In the genomic region with DNA sequence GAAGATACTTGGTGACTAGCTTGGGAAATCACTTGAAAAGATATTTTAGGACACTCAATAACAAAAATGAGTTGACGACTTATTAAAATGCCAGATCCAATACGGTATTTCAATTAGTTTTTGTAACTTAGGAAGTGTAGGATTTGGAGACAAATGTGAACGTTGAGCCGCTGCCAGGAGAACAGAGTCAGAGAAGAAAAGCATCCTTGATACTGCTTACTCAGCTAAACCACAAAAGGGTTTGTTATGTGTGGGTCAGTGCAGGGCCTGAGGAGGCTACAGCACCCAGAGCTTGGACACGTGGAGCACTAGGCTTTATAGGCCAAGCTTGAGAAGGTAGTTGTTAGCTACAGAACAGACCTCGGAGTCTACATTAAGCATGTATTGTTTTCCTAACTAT, we compare ENCODE assay signal across 24 mouse cellular contexts. TPM values are rescaled to one million over a fixed set of nuclear protein-coding genes. Genes with fewer than 3 reads are reported as not detected.
A peak's percentile ranks its signal among the peaks of the same experiment; 100 is the strongest.
DNase-seq lines count a peak whose midpoint lies in the region; ATAC-seq and TF ChIP-seq lines count a peak whose summit lies in the region.
"Had no signal": no experiment of that assay in that cellular context is flagged by ENCODE, and none has a peak within 500 bp of the region (broad histone marks: within the 10 kb centered on the region; RNA-seq: fewer than 3 reads in every experiment).

No protein-coding gene starts in this region.

- H3K79me2 ChIP-seq in myocyte (ENCODE audit: control insufficient read depth, insufficient read depth): peaks cover 95% of the 10 kb centered on the region

- H3ac ChIP-seq in myocyte (ENCODE audit: control insufficient read depth, insufficient read length): no peak overlapping the region

- H3K9ac ChIP-seq in hindbrain, postnatal 0 days (replicated peaks; ENCODE audit: low read length): no peak overlapping the region
- no peak overlapping the region for H3K9ac ChIP-seq in hindbrain, embryonic 13.5 days
- H3K9ac ChIP-seq: embryonic facial prominence, embryonic 13.5 days; heart, embryonic 13.5 days; hindbrain, embryonic 15.5 days; intestine, embryonic 15.5 days; limb, embryonic 12.5 days; midbrain, embryonic 12.5 days had no signal

- no peak for DNase-seq in frontal cortex, adult 2 months (ENCODE audit: extremely low spot score in 1 of 2, low spot score in 1 of 2)
- DNase-seq in layer of hippocampus, postnatal 14 days (ENCODE audit: low spot score in 2 of 2): peak; percentile 41 to 61
- DNase-seq in layer of hippocampus, adult 11-12 months (ENCODE audit: low spot score): no peak
- DNase-seq in Muller cell, postnatal 12 days (ENCODE audit: inconsistent ontology term): peak; percentile 82
- no peak for DNase-seq in hindbrain, postnatal 0 days (ENCODE audit: low spot score)
- DNase-seq: cerebellum, postnatal 14 days; gastrocnemius, postnatal 25 days; heart, adult 2 months; kidney, adult 9 months; lung, postnatal 10 days; right cerebral cortex, postnatal 14 days; spleen, adult 18-20 months; thymus, postnatal 14 days had no signal

- H3K36me3 ChIP-seq in myocyte (ENCODE audit: control insufficient read depth, insufficient read depth): no peaks in the 10 kb centered on the region
- no peaks in the 10 kb centered on the region for H3K36me3 ChIP-seq in hindbrain, postnatal 0 days (ENCODE audit: insufficient read depth, low read length)
- H3K36me3 ChIP-seq in hindbrain, embryonic 13.5 days: no peaks in the 10 kb centered on the region; the same call in 1 of the 2 replicates
- H3K36me3 ChIP-seq: hindbrain, embryonic 15.5 days; intestine, embryonic 15.5 days; limb, embryonic 12.5 days; midbrain, embryonic 12.5 days had no signal

- peak overlapping the region; percentile 15 for H3K4me2 ChIP-seq in myocyte (ENCODE audit: low read depth)
- H3K4me2 ChIP-seq in hindbrain, postnatal 0 days (ENCODE audit: low read depth, low read length): no peak overlapping the region
- H3K4me2 ChIP-seq in hindbrain, embryonic 13.5 days: no peak overlapping the region
- H3K4me2 ChIP-seq: embryonic facial prominence, embryonic 13.5 days; heart, embryonic 13.5 days; hindbrain, embryonic 15.5 days; intestine, embryonic 15.5 days; limb, embryonic 12.5 days; liver, embryonic 11.5 days; midbrain, embryonic 12.5 days had no signal

- H3K9me3 ChIP-seq in hindbrain, postnatal 0 days (ENCODE audit: low read length): no peaks in the 10 kb centered on the region
- H3K9me3 ChIP-seq in hindbrain, embryonic 13.5 days: no peaks in the 10 kb centered on the region
- H3K9me3 ChIP-seq: embryonic facial prominence, embryonic 13.5 days; heart, embryonic 13.5 days; hindbrain, embryonic 15.5 days; intestine, embryonic 15.5 days; limb, embryonic 12.5 days; midbrain, embryonic 12.5 days had no signal

- H3K27me3 ChIP-seq in myocyte (ENCODE audit: control insufficient read depth, insufficient read depth, insufficient read length): no peaks in the 10 kb centered on the region
- H3K27me3 ChIP-seq in hindbrain, postnatal 0 days (ENCODE audit: insufficient read depth, low read length): no peaks in the 10 kb centered on the region
- no peaks in the 10 kb centered on the region for H3K27me3 ChIP-seq in hindbrain, embryonic 13.5 days
- H3K27me3 ChIP-seq: embryonic facial prominence, embryonic 13.5 days; heart, embryonic 13.5 days; hindbrain, embryonic 15.5 days; intestine, embryonic 15.5 days; limb, embryonic 12.5 days; midbrain, embryonic 12.5 days had no signal

- no peak overlapping the region for H3K27ac ChIP-seq in hindbrain, postnatal 0 days
- H3K27ac ChIP-seq in hindbrain, embryonic 13.5 days: no peak overlapping the region
- H3K27ac ChIP-seq: embryonic facial prominence, embryonic 13.5 days; heart, adult 2 months; heart, embryonic 13.5 days; hindbrain, embryonic 15.5 days; intestine, embryonic 15.5 days; limb, embryonic 12.5 days; midbrain, embryonic 12.5 days had no signal

- TF ChIP-seq CTCF in hindbrain, postnatal 0 days (IDR thresholded peaks at IDR 0.05; ENCODE audit: low read depth): no peak

- WGBS in hindbrain, postnatal 0 days: 62% methylated on average over 6 of the region's 6 CpGs
- WGBS in hindbrain, embryonic 13.5 days: 83% methylated on average over 6 of the region's 6 CpGs

- no peak for TF ChIP-seq POLR2A in myocyte (IDR thresholded peaks at IDR 0.05; ENCODE audit: insufficient read length, low read depth)

- peak; percentile 26; the same call in 1 of the 2 replicates for ATAC-seq in frontal cortex, adult (ENCODE audit: low TSS enrichment)
- ATAC-seq in hindbrain, postnatal 0 days: no peak
- no peak for ATAC-seq in hindbrain, embryonic 13.5 days (ENCODE audit: low FRiP score)
- ATAC-seq: forebrain, embryonic 14.5 days had no signal

- H3K4me3 ChIP-seq in myocyte: no peak overlapping the region
- H3K4me3 ChIP-seq in hindbrain, postnatal 0 days (ENCODE audit: low read length): no peak overlapping the region
- no peak overlapping the region for H3K4me3 ChIP-seq in hindbrain, embryonic 13.5 days
- H3K4me3 ChIP-seq: embryonic facial prominence, embryonic 13.5 days; heart, adult 2 months; heart, embryonic 13.5 days; hindbrain, embryonic 15.5 days; intestine, embryonic 15.5 days; limb, embryonic 12.5 days; midbrain, embryonic 12.5 days had no signal

- H3K4me1 ChIP-seq in hindbrain, postnatal 0 days (ENCODE audit: insufficient read depth, low read length): peaks cover 7% of the 10 kb centered on the region; the same call in 1 of the 2 replicates
- no peaks in the 10 kb centered on the region for H3K4me1 ChIP-seq in hindbrain, embryonic 13.5 days (replicated peaks)
- H3K4me1 ChIP-seq: hindbrain, embryonic 15.5 days; midbrain, embryonic 12.5 days had no signal

TF ChIP-seq in myocyte, 11 proteins besides CTCF, POLR2A, EP300 and RAD21:
- TF ChIP-seq REST (IDR thresholded peaks at IDR 0.05; ENCODE audit: insufficient read depth, insufficient read length): no peak
- no peak for TF ChIP-seq TCF12 (IDR thresholded peaks at IDR 0.05; ENCODE audit: insufficient read depth, poor library complexity, severe bottlenecking)
- no peak for TF ChIP-seq MYOD1 (IDR thresholded peaks at IDR 0.05; ENCODE audit: control insufficient read depth in 1 of 3, insufficient read length in 2 of 3, low read depth in 2 of 3)
- TF ChIP-seq SRF (IDR thresholded peaks at IDR 0.05; ENCODE audit: control insufficient read depth, insufficient read length, low read depth): no peak
- no peak for TF ChIP-seq MAX (IDR thresholded peaks at IDR 0.05; ENCODE audit: low read depth)
- no peak for TF ChIP-seq CEBPB (IDR thresholded peaks at IDR 0.05; ENCODE audit: insufficient read depth, poor library complexity, severe bottlenecking)

RNA-seq across cellular contexts. Expression of a gene that starts 18.4 kb away (rescaled TPM):
- 56.4 and 62.3 TPM in 2 replicates for polyA plus RNA-seq in frontal cortex, adult 2 months (2012; rRNA removed)
- 100 to 1,000 TPM; 119 to 121 TPM for total RNA-seq in layer of hippocampus, postnatal 14 days (2021)
- polyA plus RNA-seq in myocyte (2012; fragmentation: generic; extraction: Trizol): 53.0 TPM
- total RNA-seq in hindbrain, postnatal 0 days (2014; rRNA removed): 44.1 and 48.5 TPM in 2 replicates
- 41.5 and 47.2 TPM in 2 replicates for polyA plus RNA-seq in hindbrain, postnatal 0 days (2015; fragmentation: Nextera tagmentation; extraction: Ambion mirVana)
- 50.2 and 51.0 TPM in 2 replicates for polyA plus RNA-seq in hindbrain, embryonic 13.5 days (2015; fragmentation: Nextera tagmentation; extraction: Ambion mirVana)

Comparison
In these comparisons a context has a peak if more than half of its experiments do, and no peak if none do; other contexts are left out.
1. DNase-seq: peak in layer of hippocampus, postnatal 14 days (2 of 2) and Muller cell, postnatal 12 days (single experiment); none in frontal cortex, adult 2 months (0 of 2), layer of hippocampus, adult 11-12 months (single experiment) and hindbrain, postnatal 0 days (single experiment).